26 mouse cellular contexts compared by ENCODE assay signal in the genomic region with DNA sequence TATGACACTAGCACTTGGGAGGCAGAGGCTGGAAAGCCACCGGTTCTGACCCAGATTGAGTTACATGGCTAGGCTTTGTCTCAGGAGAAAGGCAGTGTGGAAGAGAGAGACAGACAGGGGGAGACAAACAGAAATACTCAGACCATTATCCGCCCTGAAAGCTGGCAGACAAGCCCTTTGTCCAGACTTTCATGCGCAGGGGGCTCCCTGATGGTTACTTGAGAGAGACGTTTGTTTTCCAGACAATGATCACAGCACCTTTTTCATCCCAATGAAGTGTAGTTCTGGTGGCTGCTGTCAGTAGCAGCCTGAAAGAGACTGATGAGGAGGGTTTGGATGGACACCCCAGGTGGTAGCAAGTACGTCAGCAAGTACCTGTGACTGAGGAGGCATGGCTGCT. TPM values are rescaled to one million over a fixed set of nuclear protein-coding genes. Genes with fewer than 3 reads are reported as not detected.
A peak's percentile ranks its signal among the peaks of the same experiment; 100 is the strongest.
DNase-seq lines count a peak whose midpoint lies in the region; ATAC-seq and TF ChIP-seq lines count a peak whose summit lies in the region.
"Had no signal": no experiment of that assay in that cellular context is flagged by ENCODE, and none has a peak within 500 bp of the region (broad histone marks: within the 10 kb centered on the region; RNA-seq: fewer than 3 reads in every experiment).

No protein-coding gene starts in this region.

- no peak overlapping the region for H3K4me2 ChIP-seq in hindbrain, embryonic 12.5 days (replicated peaks)
- H3K4me2 ChIP-seq: embryonic facial prominence, embryonic 12.5 days; embryonic facial prominence, embryonic 15.5 days; forebrain, embryonic 13.5 days; heart, embryonic 12.5 days; heart, embryonic 15.5 days; hindbrain, embryonic 15.5 days had no signal

- no peak for DNase-seq in hindbrain, embryonic 10.5 days (ENCODE audit: low spot score)
- peak; percentile 50 for DNase-seq in ES-CJ7 (ENCODE audit: low read depth, low spot score)
- DNase-seq in ZHBTc4 (ENCODE audit: low read depth, low spot score) = peak; percentile 61
- no peak for DNase-seq in right cerebral cortex, postnatal 14 days
- no peak for DNase-seq in lung, postnatal 4 days
- no peak for DNase-seq in heart, adult 9 months (ENCODE audit: low spot score in 2 of 2)
- DNase-seq: adrenal gland, postnatal 10 days; adrenal gland, postnatal 36 days; cerebellum, adult 11 months; cerebellum, adult 8-10 months; cerebellum, postnatal 14 days; gastrocnemius, postnatal 14 days; heart, adult 11 months; heart, postnatal 10 days; heart, postnatal 36 days had no signal

- H3K9ac ChIP-seq in hindbrain, embryonic 12.5 days = no peak overlapping the region
- H3K9ac ChIP-seq in ES-Bruce4 (ENCODE audit: low read depth, poor library complexity, severe bottlenecking) = no peak overlapping the region
- H3K9ac ChIP-seq: embryonic facial prominence, embryonic 12.5 days; embryonic facial prominence, embryonic 15.5 days; forebrain, embryonic 13.5 days; heart, embryonic 12.5 days; heart, embryonic 15.5 days; hindbrain, embryonic 15.5 days had no signal

- no peak for TF ChIP-seq CTCF in ES-Bruce4 (IDR thresholded peaks at IDR 0.05; ENCODE audit: low read depth, low read length)

- no peak overlapping the region for H3K4me3 ChIP-seq in hindbrain, embryonic 10.5 days
- no peak overlapping the region for H3K4me3 ChIP-seq in hindbrain, embryonic 12.5 days
- no peak overlapping the region for H3K4me3 ChIP-seq in ES-Bruce4 (ENCODE audit: low read depth, low read length)
- H3K4me3 ChIP-seq: embryonic facial prominence, embryonic 12.5 days; embryonic facial prominence, embryonic 15.5 days; forebrain, embryonic 13.5 days; heart, embryonic 12.5 days; heart, embryonic 15.5 days; hindbrain, embryonic 15.5 days had no signal

- no peaks in the 10 kb centered on the region for H3K9me3 ChIP-seq in hindbrain, embryonic 10.5 days
- no peaks in the 10 kb centered on the region for H3K9me3 ChIP-seq in hindbrain, embryonic 12.5 days (replicated peaks)
- no peaks in the 10 kb centered on the region for H3K9me3 ChIP-seq in ES-Bruce4 (replicated peaks; ENCODE audit: control insufficient read depth, insufficient read depth, low read length, poor library complexity, severe bottlenecking)
- H3K9me3 ChIP-seq: embryonic facial prominence, embryonic 12.5 days; embryonic facial prominence, embryonic 15.5 days; forebrain, embryonic 13.5 days; heart, embryonic 12.5 days; heart, embryonic 15.5 days; hindbrain, embryonic 15.5 days had no signal

- no peak for TF ChIP-seq POLR2A in ES-Bruce4 (IDR thresholded peaks at IDR 0.05; ENCODE audit: insufficient read depth, low read length)

- WGBS in hindbrain, embryonic 10.5 days = 31% methylated on average over 5 of the region's 5 CpGs
- WGBS in hindbrain, embryonic 12.5 days = 32% methylated on average over 5 of the region's 5 CpGs

- no peaks in the 10 kb centered on the region; the same call in 1 of the 2 replicates for H3K36me3 ChIP-seq in hindbrain, embryonic 10.5 days
- H3K36me3 ChIP-seq in hindbrain, embryonic 12.5 days = no peaks in the 10 kb centered on the region
- H3K36me3 ChIP-seq in ES-Bruce4 (ENCODE audit: control insufficient read depth, insufficient read depth, low read length, poor library complexity, severe bottlenecking) = no peaks in the 10 kb centered on the region
- H3K36me3 ChIP-seq: embryonic facial prominence, embryonic 12.5 days; embryonic facial prominence, embryonic 15.5 days; heart, embryonic 12.5 days; heart, embryonic 15.5 days; hindbrain, embryonic 15.5 days had no signal

- H3K27ac ChIP-seq in hindbrain, embryonic 10.5 days = peak overlapping the region; percentile 64
- H3K27ac ChIP-seq in hindbrain, embryonic 12.5 days = no peak overlapping the region
- peak overlapping the region; percentile 55; the same call in 1 of the 2 replicates for H3K27ac ChIP-seq in ES-Bruce4 (ENCODE audit: insufficient read depth, low read length)
- H3K27ac ChIP-seq: embryonic facial prominence, embryonic 12.5 days; embryonic facial prominence, embryonic 15.5 days; forebrain, embryonic 13.5 days; heart, embryonic 15.5 days; hindbrain, embryonic 15.5 days had no signal

- ATAC-seq in hindbrain, embryonic 12.5 days (ENCODE audit: low FRiP score) = no peak
- ATAC-seq: CD4-positive, CD25-positive, alpha-beta regulatory T cell, adult 4 months; forebrain, embryonic 13.5 days; forebrain, embryonic 16.5 days; intestine, postnatal 0 days had no signal

- no peak for TF ChIP-seq EP300 in ES-Bruce4 (IDR thresholded peaks at IDR 0.05; ENCODE audit: insufficient read depth, low read depth, low read length)

- H3K4me1 ChIP-seq in hindbrain, embryonic 10.5 days (replicated peaks) = peaks cover 41% of the 10 kb centered on the region
- peaks cover 20% of the 10 kb centered on the region for H3K4me1 ChIP-seq in hindbrain, embryonic 12.5 days
- peaks cover 4% of the 10 kb centered on the region for H3K4me1 ChIP-seq in ES-Bruce4 (ENCODE audit: control insufficient read depth, insufficient read depth, low read length)
- H3K4me1 ChIP-seq: embryonic facial prominence, embryonic 12.5 days had no signal

- no peaks in the 10 kb centered on the region for H3K27me3 ChIP-seq in hindbrain, embryonic 10.5 days (ENCODE audit: insufficient read depth, poor library complexity, severe bottlenecking)
- no peaks in the 10 kb centered on the region for H3K27me3 ChIP-seq in hindbrain, embryonic 12.5 days
- H3K27me3 ChIP-seq in ES-Bruce4 (ENCODE audit: control insufficient read depth, insufficient read depth, low read length, poor library complexity, severe bottlenecking) = no peaks in the 10 kb centered on the region
- H3K27me3 ChIP-seq: embryonic facial prominence, embryonic 12.5 days; embryonic facial prominence, embryonic 15.5 days; forebrain, embryonic 13.5 days; heart, embryonic 12.5 days; heart, embryonic 15.5 days; hindbrain, embryonic 15.5 days had no signal

RNA-seq across cellular contexts. Expression of a gene that starts 38.6 kb away (rescaled TPM):
- polyA plus RNA-seq in hindbrain, embryonic 10.5 days (2016; fragmentation: Nextera tagmentation; extraction: Ambion mirVana) = 7.9 and 8.9 TPM in 2 replicates
- 8.7 and 9.1 TPM in 2 replicates for polyA plus RNA-seq in hindbrain, embryonic 12.5 days (2016; fragmentation: Nextera tagmentation; extraction: Ambion mirVana)
- polyA plus RNA-seq in ES-Bruce4 (2011; ENCODE audit: insufficient read depth, insufficient read length, low read depth, missing spikeins) = 18.0 and 20.7 TPM in 2 replicates

Comparison
In these comparisons a context has a peak if more than half of its experiments do, and no peak if none do; other contexts are left out.
1. DNase-seq: peak in ES-CJ7 (single experiment) and ZHBTc4 (single experiment); none in hindbrain, embryonic 10.5 days (single experiment), right cerebral cortex, postnatal 14 days (single experiment), lung, postnatal 4 days (0 of 2) and heart, adult 9 months (0 of 2).